Mouse (Mus musculus): ENCODE measurements around the gene Ropn1l. TPM values are rescaled to one million over a fixed set of nuclear protein-coding genes. Genes with fewer than 3 reads are reported as not detected.

The Ropn1l gene
- total and polyA plus RNA-seq, 2 experiments from 2014 or later, result 1.2 to 3.1 TPM

- no peak overlapping the region for H3K4me3 ChIP-seq (ENCODE audit: low read depth, low read length)
- ATAC-seq (no peak), DNase-seq (no peak)
- H3K9ac ChIP-seq, result no peak overlapping the region
- TF ChIP-seq CTCF (IDR thresholded peaks at IDR 0.05; ENCODE audit: low read depth), result no peak
- WGBS, result 67% methylated on average over 4 of the region's 4 CpGs
- H3K9me3 ChIP-seq (ENCODE audit: low read length), result no peaks in the 10 kb centered on the region
- H3K36me3 ChIP-seq (ENCODE audit: insufficient read depth), result peaks cover 41% of the 10 kb centered on the region
- H3K4me2 ChIP-seq (ENCODE audit: low read depth), result no peak overlapping the region
- no peaks in the 10 kb centered on the region for H3K27me3 ChIP-seq (ENCODE audit: insufficient read depth, low read length)
- H3K27ac ChIP-seq (ENCODE audit: low read depth, low read length), result no peak overlapping the region
- no peaks in the 10 kb centered on the region for H3K4me1 ChIP-seq (ENCODE audit: insufficient read depth)
These were observed 19.4 kb upstream of the Ropn1l start for GRCm38 (mm10) chr15:31472645-31473574.

- Histone ChIP-seq H3K9me3 (ENCODE audit: low read length) (no peaks in the 10 kb centered on the region), H3K36me3 (ENCODE audit: insufficient read depth) (peaks cover 37% of the 10 kb centered on the region), H3K4me1 (ENCODE audit: insufficient read depth) (no peaks in the 10 kb centered on the region), H3K4me2 (ENCODE audit: low read depth) (no peak overlapping the region), H3K4me3 (ENCODE audit: low read depth, low read length) (no peak overlapping the region), H3K27me3 (ENCODE audit: insufficient read depth, low read length) (no peaks in the 10 kb centered on the region), H3K27ac (ENCODE audit: low read depth, low read length) (no peak overlapping the region), H3K9ac (no peak overlapping the region)
- ATAC-seq (no peak), DNase-seq (no peak)
- 92% methylated on average over 4 of the region's 4 CpGs for WGBS
- no peak for TF ChIP-seq CTCF (IDR thresholded peaks at IDR 0.05; ENCODE audit: low read depth)
These were observed 18.0 kb upstream of the Ropn1l start for GRCm38 (mm10) chr15:31471529-31471928.

GRCm38 (mm10) chr15:31469497-31469896 is 16.0 kb upstream of the Ropn1l start:
- WGBS, result 89% methylated on average over 4 of the region's 4 CpGs
- peaks cover 51% of the 10 kb centered on the region for H3K36me3 ChIP-seq (ENCODE audit: insufficient read depth)
- no peaks in the 10 kb centered on the region for H3K4me1 ChIP-seq (ENCODE audit: insufficient read depth)
- no peak for DNase-seq
- H3K4me3 ChIP-seq (ENCODE audit: low read depth, low read length), result no peak overlapping the region
- H3K4me2 ChIP-seq (ENCODE audit: low read depth), result no peak overlapping the region
- H3K27ac ChIP-seq (ENCODE audit: low read depth, low read length), result no peak overlapping the region
- no peaks in the 10 kb centered on the region for H3K27me3 ChIP-seq (ENCODE audit: insufficient read depth, low read length)
- TF ChIP-seq CTCF (IDR thresholded peaks at IDR 0.05; ENCODE audit: low read depth), result no peak
- no peak overlapping the region for H3K9ac ChIP-seq
- H3K9me3 ChIP-seq (ENCODE audit: low read length), result no peaks in the 10 kb centered on the region
- no peak for ATAC-seq

- ATAC-seq (no peak), DNase-seq (no peak)
- no peaks in the 10 kb centered on the region for H3K27me3 ChIP-seq (ENCODE audit: insufficient read depth, low read length)
- 94% methylated on average over 5 of the region's 5 CpGs for WGBS
- peaks cover 52% of the 10 kb centered on the region for H3K36me3 ChIP-seq (ENCODE audit: insufficient read depth)
- no peak overlapping the region for H3K4me3 ChIP-seq (ENCODE audit: low read depth, low read length)
- no peak for TF ChIP-seq CTCF (IDR thresholded peaks at IDR 0.05; ENCODE audit: low read depth)
- H3K27ac ChIP-seq (ENCODE audit: low read depth, low read length), result no peak overlapping the region
- H3K4me1 ChIP-seq (ENCODE audit: insufficient read depth), result no peaks in the 10 kb centered on the region
- no peak overlapping the region for H3K9ac ChIP-seq
- no peak overlapping the region for H3K4me2 ChIP-seq (ENCODE audit: low read depth)
- H3K9me3 ChIP-seq (ENCODE audit: low read length), result no peaks in the 10 kb centered on the region
These were observed 15.3 kb upstream of the Ropn1l start for GRCm38 (mm10) chr15:31468806-31469205.

- ATAC-seq (no peak), DNase-seq (no peak)
- no peak overlapping the region for H3K4me3 ChIP-seq (ENCODE audit: low read depth, low read length)
- no peak for TF ChIP-seq CTCF (IDR thresholded peaks at IDR 0.05; ENCODE audit: low read depth)
- H3K9ac ChIP-seq, result no peak overlapping the region
- H3K4me2 ChIP-seq (ENCODE audit: low read depth), result no peak overlapping the region
- H3K27me3 ChIP-seq (ENCODE audit: insufficient read depth, low read length), result no peaks in the 10 kb centered on the region
- no peaks in the 10 kb centered on the region for H3K4me1 ChIP-seq (ENCODE audit: insufficient read depth)
- H3K36me3 ChIP-seq (ENCODE audit: insufficient read depth), result peaks cover 59% of the 10 kb centered on the region
- 100% methylated on average over 1 of the region's 1 CpGs for WGBS
- no peaks in the 10 kb centered on the region for H3K9me3 ChIP-seq (ENCODE audit: low read length)
- H3K27ac ChIP-seq (ENCODE audit: low read depth, low read length), result no peak overlapping the region
These were observed 13.2 kb upstream of the Ropn1l start for GRCm38 (mm10) chr15:31466749-31467148.

GRCm38 (mm10) chr15:31466295-31466694 is 12.8 kb upstream of the Ropn1l start:
- H3K4me1 ChIP-seq (ENCODE audit: insufficient read depth), result no peaks in the 10 kb centered on the region
- no peaks in the 10 kb centered on the region for H3K9me3 ChIP-seq (ENCODE audit: low read length)
- ATAC-seq (no peak), DNase-seq (no peak)
- no peaks in the 10 kb centered on the region for H3K27me3 ChIP-seq (ENCODE audit: insufficient read depth, low read length)
- peaks cover 63% of the 10 kb centered on the region for H3K36me3 ChIP-seq (ENCODE audit: insufficient read depth)
- no peak overlapping the region for H3K4me3 ChIP-seq (ENCODE audit: low read depth, low read length)
- 93% methylated on average over 5 of the region's 5 CpGs for WGBS
- no peak overlapping the region for H3K9ac ChIP-seq
- TF ChIP-seq CTCF (IDR thresholded peaks at IDR 0.05; ENCODE audit: low read depth), result no peak
- no peak overlapping the region for H3K27ac ChIP-seq (ENCODE audit: low read depth, low read length)
- H3K4me2 ChIP-seq (ENCODE audit: low read depth), result no peak overlapping the region

GRCm38 (mm10) chr15:31465806-31466205 is 12.3 kb upstream of the Ropn1l start:
- Histone ChIP-seq H3K9me3 (ENCODE audit: low read length) (no peaks in the 10 kb centered on the region), H3K36me3 (ENCODE audit: insufficient read depth) (peaks cover 62% of the 10 kb centered on the region), H3K4me2 (ENCODE audit: low read depth) (no peak overlapping the region), H3K9ac (no peak overlapping the region), H3K27me3 (ENCODE audit: insufficient read depth, low read length) (no peaks in the 10 kb centered on the region), H3K4me3 (ENCODE audit: low read depth, low read length) (no peak overlapping the region), H3K27ac (ENCODE audit: low read depth, low read length) (no peak overlapping the region), H3K4me1 (ENCODE audit: insufficient read depth) (no peaks in the 10 kb centered on the region)
- TF ChIP-seq CTCF (IDR thresholded peaks at IDR 0.05; ENCODE audit: low read depth), result no peak
- ATAC-seq, result no peak
- DNase-seq, result no peak
- WGBS, result 97% methylated on average over 2 of the region's 2 CpGs
